Mouse (Mus musculus) heart, embryonic 15.5 days (tissue): ENCODE data around the gene Hoxa10. TPM values are rescaled to one million over a fixed set of nuclear protein-coding genes. Genes with fewer than 3 reads are reported as not detected.

Experiments used
- ATAC-seq: fragments of 200-750 bp; cut with Nextera tagmentation; replicated peaks from 2 replicates; pipeline ENCODE4 v1.8.0; 2017; ENCODE audit warnings: low read depth, moderate TSS enrichment; ENCODE audit not compliant: insufficient number of reproducible peaks, insufficient read depth, low FRiP score
- H3K27ac ChIP-seq: fragments of 300-500 bp; sonication (generic); 2 replicates; pipeline ENCODE4 v1.5.1; 2015; ENCODE audit warnings: mild to moderate bottlenecking, inconsistent platforms
- H3K27me3 ChIP-seq: fragments of 300-500 bp; sonication (generic); 2 replicates; pipeline ENCODE4 v1.6.1; 2015; ENCODE audit warnings: inconsistent platforms
- H3K36me3 ChIP-seq: fragments of 300-500 bp; sonication (generic); 2 replicates; pipeline ENCODE4 v1.6.1; 2015; ENCODE audit warnings: mild to moderate bottlenecking, inconsistent platforms
- H3K4me1 ChIP-seq: fragments of 300-500 bp; sonication (generic); replicated peaks from 2 replicates; pipeline ENCODE4 v1.6.1; 2015; ENCODE audit warnings: inconsistent platforms
- H3K4me2 ChIP-seq: fragments of 300-500 bp; sonication (generic); 2 replicates; pipeline ENCODE4 v1.6.1; 2015; ENCODE audit warnings: inconsistent platforms, mild to moderate bottlenecking, moderate library complexity
- H3K4me3 ChIP-seq: fragments of 300-500 bp; sonication (generic); 2 replicates; pipeline ENCODE4 v1.5.1; 2015; ENCODE audit warnings: mild to moderate bottlenecking, inconsistent platforms
- H3K9ac ChIP-seq: fragments of 300-500 bp; sonication (generic); 2 replicates; pipeline ENCODE4 v1.6.1; 2015; ENCODE audit warnings: mild to moderate bottlenecking, inconsistent platforms
- H3K9me3 ChIP-seq: fragments of 300-500 bp; sonication (generic); replicated peaks from 2 replicates; pipeline ENCODE4 v1.6.1; 2016; ENCODE audit warnings: inconsistent platforms
- WGBS: fragments of 180-500 bp; shearing (Covaris S2); methylation state at CpG from one replicate; pipeline ENCODE4 v1.1.7; 2015; ENCODE audit warnings: mixed read lengths; 5-methylcytosine and 5-hydroxymethylcytosine counted together
- polyA plus RNA-seq: library from polyadenylated mRNA; unstranded; fragments of >200 nt; fragmentation: Nextera tagmentation; extraction: Ambion mirVana; gene quantifications from 2 replicates; pipeline ENCODE4 v1.2.1, GENCODE M21; 2015

The Hoxa10 gene
- polyA plus RNA-seq, 1 experiment from 2014 or later: 0.19 TPM

GRCm38 (mm10) chr6:52262463-52263320 lies 22.0 kb upstream of the Hoxa10 start:
- peaks cover 20% of the 10 kb centered on the region for H3K4me1 ChIP-seq
- no peaks in the 10 kb centered on the region for H3K9me3 ChIP-seq
- ATAC-seq: no peak
- no peak overlapping the region for H3K9ac ChIP-seq
- H3K27ac ChIP-seq: no peak overlapping the region
- no peaks in the 10 kb centered on the region for H3K36me3 ChIP-seq
- WGBS: 3% methylated on average over 24 of the region's 24 CpGs
- H3K27me3 ChIP-seq: peaks cover 94% of the 10 kb centered on the region
- H3K4me2 ChIP-seq: no peak overlapping the region
- H3K4me3 ChIP-seq: no peak overlapping the region

GRCm38 (mm10) chr6:52261751-52262462 lies 21.3 kb upstream of the Hoxa10 start:
- Histone ChIP-seq H3K4me2 (no peak overlapping the region), H3K9me3 (no peaks in the 10 kb centered on the region), H3K27ac (no peak overlapping the region), H3K9ac (no peak overlapping the region), H3K4me1 (peaks cover 20% of the 10 kb centered on the region), H3K27me3 (peaks cover 95% of the 10 kb centered on the region), H3K36me3 (no peaks in the 10 kb centered on the region), H3K4me3 (no peak overlapping the region)
- ATAC-seq: no peak
- 3% methylated on average over 9 of the region's 9 CpGs for WGBS

GRCm38 (mm10) chr6:52260654-52261575 lies 20.3 kb upstream of the Hoxa10 start, which contains the start of gene Hoxa13:
Gene Hoxa13 (minus strand): TSS chr6:52260880.
- under 1% methylated on average over 39 of the region's 72 CpGs for whole genome bisulfite sequencing
- ATAC-seq: no peak

GRCm38 (mm10) chr6:52259811-52260261 lies 19.2 kb upstream of the Hoxa10 start:
- H3K9ac ChIP-seq: no peak overlapping the region
- peaks cover 92% of the 10 kb centered on the region for H3K27me3 ChIP-seq
- H3K27ac ChIP-seq: no peak overlapping the region
- peaks cover 20% of the 10 kb centered on the region for H3K4me1 ChIP-seq
- peak overlapping the region; percentile 75 for H3K4me2 ChIP-seq
- ATAC-seq: no peak
- H3K9me3 ChIP-seq: no peaks in the 10 kb centered on the region
- H3K36me3 ChIP-seq: no peaks in the 10 kb centered on the region
- WGBS: 1% methylated on average over 39 of the region's 39 CpGs
- H3K4me3 ChIP-seq: peak overlapping the region; percentile 49

More at GRCm38 (mm10) chr6:52260654-52261575, 20.3 kb upstream of the Hoxa10 start, which contains the start of gene Hoxa13:
- peaks cover 94% of the 10 kb centered on the region for H3K27me3 ChIP-seq
- no peaks in the 10 kb centered on the region for H3K36me3 ChIP-seq
- peak within 1 kb of the TSS; percentile 75 for H3K4me2 ChIP-seq
- H3K9me3 ChIP-seq: no peaks in the 10 kb centered on the region
- H3K9ac ChIP-seq: no peak within 1 kb of the TSS
- H3K27ac ChIP-seq: no peak within 1 kb of the TSS
- H3K4me3 ChIP-seq: peak within 1 kb of the TSS; percentile 49
- H3K4me1 ChIP-seq: peaks cover 20% of the 10 kb centered on the region

- H3K9ac ChIP-seq: no peak overlapping the region
- H3K27ac ChIP-seq: no peak overlapping the region
- H3K36me3 ChIP-seq: no peaks in the 10 kb centered on the region
- peak overlapping the region; percentile 49; the same call in 1 of the 2 replicates for H3K4me3 ChIP-seq
- H3K4me2 ChIP-seq: no peak overlapping the region; the same call in 1 of the 2 replicates
- ATAC-seq: no peak
- 3% methylated on average over 25 of the region's 25 CpGs for WGBS
- H3K27me3 ChIP-seq: peaks cover 91% of the 10 kb centered on the region
- peaks cover 20% of the 10 kb centered on the region for H3K4me1 ChIP-seq
- no peaks in the 10 kb centered on the region for H3K9me3 ChIP-seq
Measured at GRCm38 (mm10) chr6:52259081-52259790, 18.6 kb upstream of the Hoxa10 start.

GRCm38 (mm10) chr6:52256956-52257355 lies 16.3 kb upstream of the Hoxa10 start:
- Histone ChIP-seq H3K36me3 (no peaks in the 10 kb centered on the region), H3K4me1 (peaks cover 23% of the 10 kb centered on the region), H3K9me3 (no peaks in the 10 kb centered on the region), H3K4me3 (no peak overlapping the region), H3K4me2 (no peak overlapping the region), H3K9ac (no peak overlapping the region), H3K27me3 (peaks cover 92% of the 10 kb centered on the region), H3K27ac (no peak overlapping the region)
- under 1% methylated on average over 6 of the region's 6 CpGs for WGBS
- ATAC-seq: no peak

GRCm38 (mm10) chr6:52253511-52254500 lies 13.2 kb upstream of the Hoxa10 start:
- peak overlapping the region; percentile 15 for H3K4me3 ChIP-seq
- 0 out of 2 replicates have a peak overlapping the region, but pooled peaks have one; percentile 21 for H3K4me2 ChIP-seq
- WGBS: 1% methylated on average over 59 of the region's 59 CpGs

GRCm38 (mm10) chr6:52252775-52253376 lies 12.2 kb upstream of the Hoxa10 start:
- Histone ChIP-seq H3K9me3 (no peaks in the 10 kb centered on the region), H3K4me2 (no peak overlapping the region), H3K27ac (no peak overlapping the region), H3K4me1 (peaks cover 10% of the 10 kb centered on the region; the same call in 1 of the 2 replicates), H3K9ac (no peak overlapping the region), H3K27me3 (peaks cover 93% of the 10 kb centered on the region), H3K36me3 (no peaks in the 10 kb centered on the region), H3K4me3 (no peak overlapping the region; the same call in 1 of the 2 replicates)
- WGBS: 1% methylated on average over 35 of the region's 35 CpGs
- no peak for ATAC-seq

More at GRCm38 (mm10) chr6:52253511-52254500, 13.2 kb upstream of the Hoxa10 start:
- no peaks in the 10 kb centered on the region for H3K36me3 ChIP-seq
- H3K27me3 ChIP-seq: peaks cover 92% of the 10 kb centered on the region
- H3K27ac ChIP-seq: no peak overlapping the region
- ATAC-seq: no peak
- no peaks in the 10 kb centered on the region for H3K9me3 ChIP-seq
- H3K9ac ChIP-seq: no peak overlapping the region
- peaks cover 10% of the 10 kb centered on the region; the same call in 1 of the 2 replicates for H3K4me1 ChIP-seq
